Mouse (Mus musculus): ENCODE results near the gene Acbd5.
"Not testable (repeated sequence)": the region's sequence is repeated elsewhere in the genome, so short reads cannot be mapped to it uniquely, and the experiment has no call there.

Acbd5 gene

DNA sequence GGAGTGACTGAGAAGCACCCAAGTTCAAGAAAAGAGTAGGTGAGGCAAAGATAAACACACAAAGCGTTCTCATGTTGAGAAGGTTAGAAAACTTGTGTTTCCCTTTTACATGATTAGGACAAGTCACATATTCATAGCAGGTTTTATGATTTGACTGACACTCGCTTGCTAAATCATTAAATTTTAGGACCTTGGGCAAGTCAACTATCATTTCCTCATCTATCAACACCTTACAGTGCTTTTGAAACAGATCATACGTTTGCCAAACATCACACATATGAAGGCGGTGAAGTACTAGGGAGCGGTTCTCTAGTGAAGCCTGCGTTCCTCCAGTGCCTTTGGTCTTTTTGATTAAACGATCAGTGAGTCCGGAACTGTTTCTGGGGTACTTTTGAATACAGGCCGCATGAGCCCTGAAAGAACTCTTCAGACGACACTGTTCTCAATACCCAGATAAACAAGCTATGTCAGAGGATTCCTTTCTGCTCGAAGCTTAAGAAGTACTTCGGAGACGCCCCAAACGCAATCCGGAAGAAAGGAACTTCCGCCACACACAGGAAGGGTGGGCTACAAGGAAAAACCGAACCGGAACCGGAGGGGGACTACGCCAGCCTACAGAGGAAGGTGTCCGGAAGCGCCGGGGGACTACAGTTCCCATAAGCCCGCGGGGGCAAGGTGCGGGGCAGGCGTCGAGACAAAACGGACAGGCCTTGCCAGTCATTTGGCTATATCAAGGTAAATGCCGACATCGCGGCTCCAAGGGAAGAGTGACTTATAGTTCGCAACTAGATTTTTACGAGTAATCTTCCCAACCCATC is at the start of gene Acbd5:
Acbd5 (plus strand) TSS at position 616 of the 818 bp plus-strand sequence.
- peak; percentile 94 for DNase-seq

- no peak for DNase-seq
These were observed 48.8 kb upstream of the Acbd5 start for GRCm38 (mm10) chr2:23019170-23019569.

GRCm38 (mm10) chr2:23021320-23021719 is 46.6 kb upstream of the Acbd5 start:
- DNase-seq, result no peak

DNA sequence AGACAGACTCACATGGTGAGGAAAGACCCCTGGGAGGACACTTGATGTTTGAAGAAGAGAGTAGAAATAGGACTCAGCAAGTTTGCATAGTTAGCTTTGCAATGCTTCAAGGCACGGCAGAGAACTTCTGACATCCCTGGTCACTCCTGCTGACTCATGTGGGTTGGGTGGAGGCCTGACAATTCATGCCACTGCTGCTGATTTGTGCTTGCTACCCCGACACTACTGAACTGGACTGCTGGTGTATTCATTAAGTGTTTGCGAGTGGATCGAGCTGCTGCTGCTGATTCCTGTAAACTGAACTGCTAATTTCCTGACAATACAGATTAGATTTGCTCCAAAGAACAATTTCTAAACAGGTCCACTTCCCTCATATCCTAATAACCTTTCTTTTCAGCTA is 46.2 kb upstream of the Acbd5 start:
- DNase-seq, result no peak

GRCm38 (mm10) chr2:23023023-23023422 is 44.9 kb upstream of the Acbd5 start:
- DNase-seq, result no peak

- DNase-seq, result no peak
These were observed 44.2 kb upstream of the Acbd5 start for GRCm38 (mm10) chr2:23023714-23024282.

- DNase-seq, result no peak
These were observed 41.6 kb upstream of the Acbd5 start for GRCm38 (mm10) chr2:23026379-23026778.

DNA sequence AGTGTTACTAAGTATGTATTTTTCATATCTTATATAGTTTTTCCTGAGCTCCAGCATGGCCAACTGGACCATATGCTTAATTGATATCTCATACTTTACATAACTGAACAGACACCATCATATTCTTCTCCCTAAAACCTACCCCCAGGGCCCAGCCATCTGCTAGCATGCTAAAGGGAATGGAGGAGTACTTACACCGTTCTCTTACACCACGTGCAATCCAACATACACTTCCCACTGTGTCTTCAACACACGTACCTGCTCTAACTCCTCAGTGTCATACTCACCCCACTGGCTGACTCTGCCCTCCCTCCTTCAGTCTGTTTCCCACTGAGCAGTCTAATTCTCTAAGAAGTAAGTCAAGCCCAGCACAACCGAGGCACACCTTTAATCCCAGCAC is 39.1 kb upstream of the Acbd5 start:
- no peak for DNase-seq

DNA sequence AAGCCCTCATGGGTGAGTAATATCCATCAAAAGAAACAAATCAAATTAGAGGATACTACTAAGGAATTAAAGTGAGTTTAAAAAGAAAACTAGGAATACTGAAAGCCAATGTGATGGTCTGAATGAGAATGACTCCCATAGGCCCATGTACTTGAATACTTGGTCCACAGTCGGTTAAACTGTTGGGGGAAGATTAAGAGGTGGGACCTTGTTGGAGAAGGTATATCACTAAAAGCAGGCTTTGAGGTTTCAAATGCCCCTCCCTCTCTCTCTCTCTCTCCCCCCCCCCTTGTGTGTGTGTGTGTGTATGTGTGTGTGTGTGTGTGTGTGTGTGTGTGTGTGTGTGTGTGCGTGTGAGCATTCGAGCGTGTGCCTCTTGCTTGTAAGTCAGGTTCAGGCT is 37.3 kb upstream of the Acbd5 start:
- DNase-seq, result no peak

GRCm38 (mm10) chr2:23034692-23035435 is 33.1 kb upstream of the Acbd5 start:
- no peak for DNase-seq

- DNase-seq, result no peak
These were observed 32.5 kb upstream of the Acbd5 start for GRCm38 (mm10) chr2:23035467-23035866.

GRCm38 (mm10) chr2:23039082-23040000 is 28.6 kb upstream of the Acbd5 start:
- no peak for DNase-seq

DNA sequence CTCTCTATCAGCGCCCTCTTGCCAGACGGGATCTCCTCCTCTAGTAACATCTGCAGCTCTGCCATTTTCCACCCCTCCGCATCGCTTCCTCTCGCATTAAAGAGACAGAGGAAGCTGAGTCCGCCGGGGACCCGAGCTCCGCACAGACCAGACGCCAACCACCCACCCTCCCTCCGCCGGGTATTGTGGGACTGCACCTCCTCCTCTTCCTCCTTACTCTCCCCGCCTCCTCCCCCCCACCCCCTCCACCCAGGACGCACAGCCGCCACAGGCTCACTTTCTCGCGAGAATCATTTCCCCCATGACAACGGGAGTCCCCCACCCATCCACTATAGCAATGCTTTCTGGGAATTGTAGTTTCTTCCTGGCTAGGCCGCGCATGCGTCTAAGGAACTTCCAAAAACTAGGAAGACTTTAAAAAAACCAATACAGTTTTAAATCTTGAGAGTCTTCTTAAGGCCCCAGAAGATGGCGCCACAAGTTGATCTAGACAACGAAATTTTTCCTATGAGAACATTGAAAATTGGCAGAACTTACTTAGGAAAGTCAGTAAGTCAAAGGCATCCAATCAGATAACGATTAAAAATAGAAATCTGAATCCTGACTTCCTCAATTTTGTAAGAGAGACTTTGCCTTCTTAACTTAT is 27.8 kb upstream of the Acbd5 start, which contains the start of gene Abi1:
Abi1 (minus strand) TSS at position 241 of the 646 bp plus-strand sequence.
- DNase-seq, result peak; percentile 93

DNA sequence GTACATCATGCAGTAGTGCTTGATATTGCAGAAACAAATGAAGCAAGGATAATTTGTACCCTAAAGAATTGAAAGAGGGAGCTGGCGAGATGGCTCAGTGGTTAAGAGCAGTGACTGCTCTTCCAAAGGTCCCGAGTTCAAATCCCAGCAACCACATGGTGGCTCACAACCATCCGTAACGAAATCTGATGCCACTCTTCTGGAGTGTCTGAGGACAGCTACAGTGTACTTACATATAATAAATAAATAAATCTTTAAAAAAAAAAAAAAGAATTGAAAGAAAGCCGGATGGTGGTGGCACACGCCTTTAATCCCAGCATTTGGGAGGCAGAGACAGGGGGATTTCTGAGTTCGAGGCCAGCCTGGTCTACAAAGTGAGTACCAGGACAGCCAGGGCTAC is 27.3 kb upstream of the Acbd5 start:
- DNase-seq, result not testable (repeated sequence)

GRCm38 (mm10) chr2:23041457-23041856 is 26.5 kb upstream of the Acbd5 start:
- peak; percentile 63 for DNase-seq

- DNase-seq, result no peak
These were observed 25.8 kb upstream of the Acbd5 start for GRCm38 (mm10) chr2:23042189-23042588.

DNA sequence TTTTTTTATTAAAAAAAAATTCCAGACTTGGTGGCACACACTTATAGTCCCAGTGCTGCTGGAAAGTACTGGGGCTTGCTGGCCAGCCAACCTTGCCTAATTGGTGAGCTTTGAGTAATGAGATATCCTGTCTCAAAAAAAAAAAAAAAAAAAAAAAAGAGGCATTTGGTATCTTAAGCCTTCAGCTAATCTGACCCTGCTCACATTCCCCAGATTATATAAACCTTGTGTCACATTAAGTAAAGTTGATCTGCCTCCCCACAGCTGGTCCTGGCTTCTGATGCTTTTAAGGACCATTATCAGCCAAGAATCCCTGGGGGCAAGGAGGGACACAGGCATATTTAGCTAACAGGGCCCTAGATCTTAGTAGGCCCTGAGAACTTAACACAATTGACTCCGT is 22.3 kb upstream of the Acbd5 start:
- DNase-seq, result no peak

DNA sequence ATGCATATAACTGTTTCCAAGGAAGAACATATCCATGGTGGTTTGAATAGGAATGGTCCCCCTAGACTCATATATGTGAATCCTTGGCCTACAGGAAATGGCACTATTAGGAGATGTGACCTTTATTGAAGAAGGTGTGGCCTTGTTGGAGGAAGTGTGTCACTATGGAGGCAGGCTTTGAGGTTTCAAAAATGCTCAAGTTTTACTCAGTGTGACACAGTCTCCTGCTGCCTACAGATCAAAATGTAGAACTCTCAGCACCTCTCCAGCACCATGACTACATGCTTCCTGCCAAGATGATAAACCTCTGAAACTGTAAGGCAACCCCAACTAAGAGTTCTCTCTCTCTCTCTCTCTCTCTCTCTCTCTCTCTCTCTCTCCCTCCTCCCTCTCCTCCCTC is 20.0 kb upstream of the Acbd5 start:
- DNase-seq, result no peak

- DNase-seq, result no peak
These were observed 16.1 kb upstream of the Acbd5 start for GRCm38 (mm10) chr2:23051890-23052289.

- DNase-seq, result no peak
These were observed 15.4 kb upstream of the Acbd5 start for GRCm38 (mm10) chr2:23052523-23052922.

GRCm38 (mm10) chr2:23068370-23068737 is 387 bp downstream of the Acbd5 start:
- DNase-seq, result no peak

Data from thymus, postnatal 25 days (tissue).